Mouse (Mus musculus) heart, postnatal 10 days (tissue): ENCODE results near the gene Sik1. TPM values are rescaled to one million over a fixed set of nuclear protein-coding genes. Genes with fewer than 3 reads are reported as not detected.

Experiments used
- DNase-seq, 2 experiments: peaks; one replicate each; pipeline ENCODE4 v3.0.0; 2021
- intact Hi-C: fragments of 180-260 bp; cut with DNase I; formaldehyde crosslinking; loops from one replicate; pipeline ENCODE4 v1.15.1; 2025
- total RNA-seq, 2 experiments: library from RNA; stranded (reverse); gene quantifications; 2 replicates each; pipeline ENCODE4 v1.2.3; 2021

Sik1 gene
- total RNA-seq, 2 experiments from 2014 or later: 33.6 to 45.9 TPM

DNA sequence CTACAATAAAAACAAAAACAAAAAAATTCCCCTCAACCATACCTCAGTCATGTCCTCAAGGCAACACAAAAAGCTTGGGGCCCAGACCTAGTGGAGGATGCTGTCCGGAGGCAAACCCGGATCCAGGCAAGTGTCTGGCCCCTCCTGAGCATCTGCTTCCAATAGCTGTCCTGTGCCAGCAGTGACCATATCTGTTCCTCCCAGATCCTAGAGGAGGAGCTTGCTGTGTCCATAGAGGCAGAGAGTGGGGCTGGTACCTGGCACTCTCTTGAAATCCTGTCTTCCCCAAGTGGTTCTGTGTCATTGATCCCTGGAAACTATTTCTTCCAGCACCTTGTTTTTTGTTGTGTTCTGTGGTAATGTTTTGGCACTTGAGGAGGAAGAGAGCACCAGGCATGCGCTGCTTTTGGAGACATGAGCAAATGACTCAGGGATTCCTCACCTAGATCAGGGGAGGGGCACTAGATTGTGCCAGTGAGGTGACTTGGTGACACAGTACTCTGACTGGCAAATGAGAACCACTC is 2.4 kb upstream of the Sik1 start:
- intact Hi-C loops: loop anchor here (1.0 kb wide), 1 partner anchor 47 kb away; no protein-coding TSS in a partner anchor
- DNase-seq: no peak

DNA sequence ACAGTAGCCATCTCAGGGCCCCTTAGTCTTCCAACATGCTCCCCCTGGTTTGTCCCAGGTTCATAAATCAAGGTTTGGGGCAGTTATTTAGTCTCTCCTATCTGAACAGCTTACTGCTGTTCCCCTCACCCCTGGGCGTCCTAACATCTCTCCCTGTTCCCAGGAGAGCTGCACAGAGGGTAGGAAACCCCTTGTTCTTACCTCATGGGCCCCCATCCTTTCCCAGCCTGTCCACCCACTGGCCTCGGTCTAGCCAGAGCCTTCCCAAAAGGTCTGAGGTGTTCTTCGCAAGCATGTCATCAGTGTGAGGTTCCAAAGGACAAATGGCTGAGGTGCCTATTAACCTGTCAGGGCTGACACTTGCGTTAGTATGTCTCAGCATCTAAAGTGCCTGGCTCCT is 1.6 kb upstream of the Sik1 start:
- DNase-seq: no peak
- intact Hi-C loops: loop anchor here (1.0 kb wide), 1 partner anchor 48 kb away; no protein-coding TSS in a partner anchor

DNA sequence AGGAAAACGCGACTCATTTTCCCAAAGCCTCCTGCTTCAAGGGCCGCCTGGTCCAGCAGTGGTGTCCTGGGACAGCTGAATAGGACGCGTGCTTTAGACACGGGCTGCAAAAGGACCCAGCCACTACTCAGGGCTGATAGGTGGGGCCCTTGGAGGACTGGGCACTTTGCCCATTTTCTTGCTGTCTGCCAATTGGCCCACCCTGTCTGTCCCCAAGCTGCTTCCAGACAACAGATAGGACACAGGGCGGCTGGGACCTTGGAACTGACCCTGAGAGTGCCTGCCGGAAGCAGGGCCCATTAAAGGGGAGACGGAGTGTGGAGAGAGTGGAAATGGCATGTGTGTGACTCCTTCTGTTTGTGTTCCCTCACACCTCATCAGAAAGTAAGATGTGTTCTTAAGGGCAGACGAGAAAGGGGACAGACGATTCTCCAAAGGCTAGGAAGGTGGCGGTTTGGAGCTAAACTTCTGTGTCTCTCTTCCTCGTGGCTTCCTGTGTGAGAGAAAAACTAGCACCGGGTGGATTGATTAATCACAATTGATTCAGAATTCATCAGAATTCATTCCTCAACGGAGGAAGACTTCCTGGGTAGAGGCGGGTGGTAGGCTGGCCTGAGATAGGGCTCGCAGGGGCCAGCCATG is 1.0 kb upstream of the Sik1 start:
- intact Hi-C loops: loop anchor here (1.0 kb wide), 3 partner anchors 49 to 128 kb away; no protein-coding TSS in a partner anchor
- DNase-seq: peak; percentile 94 to 96

DNA sequence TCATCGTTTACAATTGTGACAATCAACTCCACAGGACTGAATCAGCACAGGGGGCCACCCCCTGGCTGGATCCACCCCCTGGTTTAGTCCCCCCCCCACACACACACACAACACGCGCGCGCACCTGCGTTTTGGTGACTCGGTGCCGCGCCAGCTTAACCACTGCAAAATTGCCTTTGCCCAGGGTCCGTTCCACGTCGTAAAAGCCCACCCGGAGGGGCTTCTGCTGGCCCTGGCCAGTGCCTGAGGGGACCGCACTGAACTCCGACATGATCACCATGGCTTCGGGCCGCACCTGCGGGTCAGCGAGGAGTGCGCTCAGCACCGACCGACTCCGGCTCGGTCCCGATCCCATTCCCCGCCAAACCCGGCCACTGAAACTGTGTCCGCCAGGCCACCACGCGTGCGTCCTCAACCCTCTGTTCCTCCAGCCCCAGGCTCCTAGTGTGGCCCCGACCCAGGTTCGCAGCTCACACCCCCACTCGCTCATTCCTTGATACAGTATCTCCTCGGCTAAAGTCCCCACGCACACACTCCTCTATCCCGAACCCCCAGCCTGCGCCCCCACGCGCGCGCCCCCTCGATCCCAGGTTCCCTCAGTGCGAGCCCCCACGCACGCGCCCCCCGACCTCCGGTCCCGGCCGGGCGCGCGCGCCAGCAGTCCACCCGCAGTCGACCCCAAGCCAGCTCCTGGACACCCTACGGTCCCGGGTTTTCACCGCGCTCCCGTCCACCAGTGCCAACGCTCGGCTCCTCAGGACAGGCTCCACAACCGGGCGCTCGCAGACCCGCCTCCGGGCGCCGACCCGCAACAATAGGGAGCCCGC is 621 bp downstream of the Sik1 start:
- intact Hi-C loops: loop anchor here (1.0 to 2.0 kb wide), 3 partner anchors 64 to 170 kb away; no protein-coding TSS in a partner anchor
- peak; percentile 65 to 70 for DNase-seq

GRCm38 (mm10) chr17:31853448-31854188 is 2.0 kb downstream of the Sik1 start:
- peak in 1 of 2 experiments; percentile 59 for DNase-seq
- intact Hi-C loops: loop anchor here (2.0 kb wide), 1 partner anchor 63 kb away; no protein-coding TSS in a partner anchor

DNA sequence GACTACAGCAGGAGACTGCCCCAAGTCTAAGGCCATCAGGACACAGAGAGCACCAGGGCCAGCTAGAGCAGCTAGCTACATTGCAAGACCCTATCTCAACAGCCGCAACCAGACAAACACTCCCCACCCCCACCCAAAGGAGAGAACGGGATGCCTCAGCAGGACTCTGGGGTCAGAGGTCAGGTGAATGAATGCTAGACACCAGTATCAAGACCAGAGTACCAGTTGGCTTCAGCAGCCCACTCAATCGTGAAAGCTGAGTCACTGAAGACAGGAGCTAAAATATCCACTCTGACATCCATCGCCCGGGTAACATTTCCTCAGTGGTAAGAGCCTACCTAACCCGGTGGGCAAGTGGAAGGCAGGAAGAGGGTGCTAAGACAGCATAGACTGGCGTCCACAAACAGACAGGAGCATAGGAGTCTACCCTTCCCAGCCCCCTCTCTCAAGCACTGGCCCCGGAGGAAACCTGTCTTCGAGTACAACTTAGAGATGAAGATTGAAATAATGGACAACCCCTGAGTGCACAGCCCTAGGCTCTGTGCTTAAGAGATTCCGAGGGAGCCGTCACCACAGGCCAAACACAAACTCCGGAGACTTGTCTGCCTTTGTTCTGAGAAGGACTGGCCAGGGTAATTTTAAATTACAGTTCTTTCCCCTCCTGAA is 2.7 kb downstream of the Sik1 start:
- intact Hi-C loops: no loop called here

GRCm38 (mm10) chr17:31851816-31852476 is 3.7 kb downstream of the Sik1 start:
- intact Hi-C loops: no loop called here
- DNase-seq: no peak

More for the DNA sequence above, 2.7 kb downstream of the Sik1 start:
- DNase-seq: no peak

GRCm38 (mm10) chr17:31850457-31850980 is 5.1 kb downstream of the Sik1 start:
- intact Hi-C loops: no loop called here
- no peak for DNase-seq

- DNase-seq: no peak
- intact Hi-C loops: no loop called here
Measured at GRCm38 (mm10) chr17:31846970-31847369, 8.6 kb downstream of the Sik1 start.

DNA sequence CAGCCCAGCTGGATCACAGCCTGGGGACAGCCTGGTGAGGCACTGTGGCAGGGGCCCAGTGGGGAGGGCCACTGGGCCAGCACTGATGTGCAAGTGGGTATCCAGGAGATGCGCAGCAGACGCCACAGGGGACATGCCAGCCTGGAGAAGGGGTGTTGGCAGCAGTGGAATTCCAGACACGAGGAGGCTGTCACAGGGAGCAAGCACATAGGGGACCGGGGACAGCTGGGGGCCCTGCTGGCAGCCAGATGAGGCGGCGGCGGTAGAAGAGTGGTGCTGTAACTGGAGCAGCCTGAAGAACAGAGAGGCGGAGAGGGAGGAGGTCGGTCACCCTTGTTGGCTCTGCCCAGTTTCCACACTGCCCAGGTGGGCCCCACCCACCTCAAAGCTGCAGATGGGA is 9.3 kb downstream of the Sik1 start:
- intact Hi-C loops: no loop called here
- no peak for DNase-seq

- intact Hi-C loops: no loop called here
- peak; percentile 46 to 60 for DNase-seq
Measured at GRCm38 (mm10) chr17:31843891-31844290, 11.7 kb downstream of the Sik1 start.

GRCm38 (mm10) chr17:31842930-31843822 is 12.4 kb downstream of the Sik1 start:
- intact Hi-C loops: no loop called here
- DNase-seq: no peak

DNA sequence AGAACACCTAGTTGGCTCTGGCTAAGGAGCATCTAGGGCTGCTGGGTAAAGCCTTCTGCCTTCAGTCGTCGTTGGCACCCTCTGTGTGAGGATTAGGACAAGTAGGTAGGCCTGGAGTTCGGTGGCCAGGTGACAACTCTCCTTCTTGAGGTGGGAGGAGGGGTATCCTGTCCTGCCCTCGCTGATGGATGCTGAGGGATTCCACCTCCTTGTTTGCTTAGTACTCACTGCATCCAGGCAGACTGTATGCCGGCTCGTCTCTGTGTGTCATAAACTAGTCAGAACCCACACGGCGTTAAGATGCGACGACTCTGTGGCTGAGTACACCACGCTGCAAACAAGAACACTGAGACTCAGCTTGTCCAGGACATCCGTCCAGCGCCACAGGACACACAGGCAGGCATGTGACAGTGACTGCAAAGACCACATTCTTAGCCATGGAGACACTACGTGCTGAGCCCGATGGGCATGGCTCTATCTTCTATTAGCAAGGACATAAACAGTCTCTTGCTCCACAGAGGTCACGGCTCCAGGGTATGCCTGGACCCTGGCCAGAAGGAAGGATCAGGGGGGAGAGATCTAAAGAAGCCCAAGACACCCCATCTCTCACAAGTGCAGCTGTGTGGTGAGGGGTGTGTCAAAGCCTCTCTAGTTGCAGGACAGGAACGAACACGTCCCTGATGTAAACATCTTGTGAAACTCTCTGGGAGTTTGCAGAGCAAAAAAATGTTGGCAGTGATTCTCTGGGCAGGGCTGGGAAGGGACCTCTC is 13.6 kb downstream of the Sik1 start:
- DNase-seq: peak; percentile 49 to 58
- intact Hi-C loops: no loop called here

GRCm38 (mm10) chr17:31841453-31841841 is 14.2 kb downstream of the Sik1 start:
- intact Hi-C loops: no loop called here
- no peak for DNase-seq

DNA sequence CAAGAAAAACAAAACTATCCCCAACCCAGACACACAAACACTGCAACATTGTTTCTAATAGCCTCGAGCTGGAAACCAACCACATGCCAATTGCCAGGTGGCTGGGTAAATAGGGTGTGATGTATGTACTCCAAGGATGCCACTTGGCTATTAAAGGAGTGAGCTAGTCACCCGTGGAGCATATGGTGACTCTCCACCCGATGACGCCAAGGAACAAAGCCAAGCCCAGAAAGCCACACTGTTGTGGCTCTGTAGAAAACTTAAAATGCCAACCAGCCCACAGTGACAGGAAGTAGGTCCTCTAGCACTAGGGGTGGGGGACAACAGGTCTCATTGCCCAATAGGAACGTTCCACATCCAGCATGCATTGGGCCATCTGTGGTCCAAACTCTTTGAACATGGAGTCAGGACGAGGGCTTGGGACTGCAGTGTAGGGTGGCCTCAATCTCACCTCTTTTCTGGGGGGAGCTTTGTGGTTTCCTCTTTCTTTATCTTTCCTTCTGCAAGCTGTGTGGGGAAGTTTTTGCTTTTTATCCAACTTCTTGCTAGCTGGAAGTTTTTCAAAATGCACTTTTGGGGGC is 15.1 kb downstream of the Sik1 start:
- intact Hi-C loops: no loop called here
- DNase-seq: no peak

DNA sequence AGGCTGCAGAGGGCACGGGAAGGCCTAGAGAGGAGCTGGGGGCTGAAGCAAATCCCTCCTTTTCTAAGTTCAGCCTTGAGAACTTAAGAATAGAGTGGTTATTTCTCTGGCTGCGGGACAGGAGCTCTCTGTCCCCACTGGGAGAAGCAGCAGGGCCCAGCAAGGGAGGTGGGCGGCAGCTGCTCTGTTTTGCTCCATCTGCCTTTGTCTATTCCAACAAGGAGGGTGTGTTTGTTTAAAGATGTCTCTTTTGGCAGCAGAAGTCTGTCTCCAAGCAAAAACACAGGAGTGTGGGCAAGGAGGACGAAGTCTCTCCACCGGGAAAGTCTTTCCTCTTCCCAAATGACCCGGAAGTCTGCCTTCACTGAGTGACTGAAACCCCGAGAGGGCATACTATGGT is 18.8 kb downstream of the Sik1 start:
- intact Hi-C loops: no loop called here
- peak in 1 of 2 experiments; percentile 44 for DNase-seq

- intact Hi-C loops: no loop called here
- peak in 1 of 2 experiments; percentile 57 for DNase-seq
Measured at GRCm38 (mm10) chr17:31836264-31836607, 19.4 kb downstream of the Sik1 start.
